Mouse (Mus musculus) liver, postnatal 0 days (tissue): ENCODE results near the gene Olfr1441. TPM values are rescaled to one million over a fixed set of nuclear protein-coding genes. Genes with fewer than 3 reads are reported as not detected.

Experiments
- ATAC-seq: fragments of 200-750 bp; cut with Nextera tagmentation; 2 replicates; pipeline ENCODE4 v1.8.0; 2017; ENCODE audit warnings: mild to moderate bottlenecking, moderate library complexity
- DNase-seq: peaks from one replicate; pipeline ENCODE4 v3.0.0-alpha.2; 2016
- H3K27ac ChIP-seq: fragments of 300-500 bp; sonication (generic); 2 replicates; pipeline ENCODE4 v1.5.1; 2014; ENCODE audit warnings: antibody characterized with exemption, moderate library complexity, mild to moderate bottlenecking, low read depth
- H3K27me3 ChIP-seq: fragments of 300-500 bp; sonication (generic); 2 replicates; pipeline ENCODE4 v1.6.1; 2014; ENCODE audit warnings: low read length, control low read depth, mixed read lengths; ENCODE audit not compliant: insufficient read depth
- H3K36me3 ChIP-seq: fragments of 300-500 bp; sonication (generic); replicated peaks from 2 replicates; pipeline ENCODE4 v1.6.1; 2014; ENCODE audit warnings: mild to moderate bottlenecking, control low read depth, low read length, moderate library complexity, mixed read lengths; ENCODE audit not compliant: insufficient read depth
- H3K4me1 ChIP-seq: fragments of 300-500 bp; sonication (generic); 2 replicates; pipeline ENCODE4 v1.6.1; 2014; ENCODE audit warnings: antibody characterized with exemption, mild to moderate bottlenecking, control low read depth; ENCODE audit not compliant: insufficient read depth
- H3K4me2 ChIP-seq: fragments of 300-500 bp; sonication (generic); 2 replicates; pipeline ENCODE4 v1.6.1; 2014; ENCODE audit warnings: low read depth, mild to moderate bottlenecking, low read length, moderate library complexity, mixed read lengths
- H3K4me3 ChIP-seq: fragments of 300-500 bp; sonication (generic); 2 replicates; pipeline ENCODE4 v1.5.1; 2014; ENCODE audit warnings: low read depth, low read length
- H3K9ac ChIP-seq: fragments of 300-500 bp; sonication (generic); replicated peaks from 2 replicates; pipeline ENCODE4 v1.6.1; 2014; ENCODE audit warnings: mild to moderate bottlenecking, moderate library complexity
- H3K9me3 ChIP-seq: fragments of 300-500 bp; sonication (generic); 2 replicates; pipeline ENCODE4 v1.6.1; 2016; ENCODE audit warnings: mild to moderate bottlenecking, control low read depth, low read length, mixed read lengths
- CTCF ChIP-seq: sonication (generic); IDR thresholded peaks from 2 replicates; pipeline ENCODE4 v1.5.1; 2016; ENCODE audit warnings: antibody characterized with exemption, low read depth
- EP300 ChIP-seq: IDR thresholded peaks from 2 replicates; pipeline ENCODE4 v1.6.1; 2016; ENCODE audit warnings: antibody characterized with exemption, low read depth, mild to moderate bottlenecking
- WGBS: fragments of 180-500 bp; shearing (Covaris S2); extraction: QIAGEN DNeasy Blood & Tissue Kit; methylation state at CpG from one replicate; pipeline ENCODE4 v1.1.7; 2014; ENCODE audit not compliant: insufficient replicate concordance; 5-methylcytosine and 5-hydroxymethylcytosine counted together
- polyA plus RNA-seq: library from polyadenylated mRNA; unstranded; fragments of >200 nt; fragmentation: Nextera tagmentation; extraction: Ambion mirVana; gene quantifications from 2 replicates; pipeline ENCODE4 v1.2.1, GENCODE M21; 2015

Olfr1441 gene
- polyA plus RNA-seq, 1 experiment from 2014 or later: not detected

GRCm38 (mm10) chr19:12439581-12439980 is 22.3 kb downstream of the Olfr1441 start:
- Histone ChIP-seq H3K9ac (no peak overlapping the region), H3K27ac (no peak overlapping the region), H3K27me3 (no peaks in the 10 kb centered on the region), H3K4me3 (no peak overlapping the region), H3K4me2 (no peak overlapping the region), H3K4me1 (peaks cover 8% of the 10 kb centered on the region; the same call in 1 of the 2 replicates), H3K9me3 (no peaks in the 10 kb centered on the region), H3K36me3 (no peaks in the 10 kb centered on the region)
- TF ChIP-seq EP300 (no peak), CTCF (no peak)
- ATAC-seq: no peak
- no peak for DNase-seq
- 41% methylated on average over 1 of the region's 1 CpGs for WGBS

GRCm38 (mm10) chr19:12440103-12440725 is 23.0 kb downstream of the Olfr1441 start:
- ATAC-seq (peak; percentile 33; the same call in 1 of the 2 replicates), DNase-seq (no peak)
- H3K4me2 ChIP-seq: 0 out of 2 replicates have a peak overlapping the region, but pooled peaks have one; percentile 0
- no peak overlapping the region for H3K9ac ChIP-seq
- H3K27ac ChIP-seq: peak overlapping the region; percentile 70
- H3K27me3 ChIP-seq: no peaks in the 10 kb centered on the region
- no peaks in the 10 kb centered on the region for H3K9me3 ChIP-seq
- 40% methylated on average over 5 of the region's 5 CpGs for WGBS
- H3K4me1 ChIP-seq: peaks cover 8% of the 10 kb centered on the region; the same call in 1 of the 2 replicates
- no peaks in the 10 kb centered on the region for H3K36me3 ChIP-seq
- H3K4me3 ChIP-seq: no peak overlapping the region
- TF ChIP-seq EP300 (no peak), CTCF (no peak)

GRCm38 (mm10) chr19:12442560-12442959 is 25.3 kb downstream of the Olfr1441 start:
- Histone ChIP-seq H3K9ac (no peak overlapping the region), H3K27me3 (no peaks in the 10 kb centered on the region), H3K4me3 (no peak overlapping the region), H3K4me1 (peaks cover 5% of the 10 kb centered on the region; the same call in 1 of the 2 replicates), H3K36me3 (no peaks in the 10 kb centered on the region), H3K4me2 (no peak overlapping the region), H3K9me3 (no peaks in the 10 kb centered on the region), H3K27ac (peak overlapping the region; percentile 2; the same call in 1 of the 2 replicates)
- no peak for DNase-seq
- 54% methylated on average over 4 of the region's 4 CpGs for WGBS
- ATAC-seq: peak; percentile 42
- no peak for TF ChIP-seq CTCF
- TF ChIP-seq EP300: no peak

GRCm38 (mm10) chr19:12445014-12445413 is 27.8 kb downstream of the Olfr1441 start:
- peak; percentile 87 for ATAC-seq
- WGBS: 37% methylated on average over 3 of the region's 3 CpGs

GRCm38 (mm10) chr19:12457401-12458066 is 40.3 kb downstream of the Olfr1441 start:
- H3K4me2 ChIP-seq: peak overlapping the region; percentile 39; the same call in 1 of the 2 replicates
- no peak overlapping the region for H3K4me3 ChIP-seq

More at GRCm38 (mm10) chr19:12445014-12445413, 27.8 kb downstream of the Olfr1441 start:
- peak; percentile 81 for TF ChIP-seq EP300
- no peak for TF ChIP-seq CTCF
- Histone ChIP-seq H3K27ac (no peak overlapping the region), H3K27me3 (no peaks in the 10 kb centered on the region), H3K4me3 (no peak overlapping the region), H3K4me2 (no peak overlapping the region), H3K36me3 (no peaks in the 10 kb centered on the region), H3K9ac (no peak overlapping the region), H3K9me3 (no peaks in the 10 kb centered on the region), H3K4me1 (peaks cover 5% of the 10 kb centered on the region; the same call in 1 of the 2 replicates)
- no peak for DNase-seq

GRCm38 (mm10) chr19:12459516-12459915 is 42.3 kb downstream of the Olfr1441 start:
- 65% methylated on average over 4 of the region's 4 CpGs for WGBS
- Histone ChIP-seq H3K36me3 (no peaks in the 10 kb centered on the region), H3K9ac (no peak overlapping the region), H3K27me3 (no peaks in the 10 kb centered on the region), H3K4me1 (0 out of 2 replicates have a peak, but pooled peaks cover 3% of the 10 kb centered on the region), H3K27ac (no peak overlapping the region), H3K9me3 (no peaks in the 10 kb centered on the region), H3K4me2 (no peak overlapping the region), H3K4me3 (no peak overlapping the region)
- DNase-seq (no peak), ATAC-seq (no peak)
- TF ChIP-seq EP300 (no peak), CTCF (no peak)

More at GRCm38 (mm10) chr19:12457401-12458066, 40.3 kb downstream of the Olfr1441 start:
- H3K9ac ChIP-seq: no peak overlapping the region
- H3K9me3 ChIP-seq: no peaks in the 10 kb centered on the region
- DNase-seq (no peak), ATAC-seq (peak; percentile 40; the same call in 1 of the 2 replicates)
- no peak for TF ChIP-seq EP300
- H3K27ac ChIP-seq: peak overlapping the region; percentile 71
- no peaks in the 10 kb centered on the region for H3K36me3 ChIP-seq
- WGBS: 45% methylated on average over 12 of the region's 12 CpGs
- H3K4me1 ChIP-seq: no peaks in the 10 kb centered on the region
- H3K27me3 ChIP-seq: no peaks in the 10 kb centered on the region
